Mouse (Mus musculus) myocyte (in vitro differentiated cells): ENCODE measurements around the gene Syn3. TPM values are rescaled to one million over a fixed set of nuclear protein-coding genes. Genes with fewer than 3 reads are reported as not detected.
"Not testable (repeated sequence)": the region's sequence is repeated elsewhere in the genome, so short reads cannot be mapped to it uniquely, and the experiment has no call there.

Experiments
- H3K27me3 ChIP-seq: one replicate; pipeline ENCODE4 v1.6.1; 2011; ENCODE audit not compliant: control insufficient read depth, insufficient read depth, insufficient read length
- H3K36me3 ChIP-seq: one replicate; pipeline ENCODE4 v1.6.1; 2011; ENCODE audit not compliant: control insufficient read depth, insufficient read depth
- H3K4me2 ChIP-seq: one replicate; pipeline ENCODE4 v1.6.1; 2011; ENCODE audit warnings: low read depth, control low read depth
- H3K4me3 ChIP-seq: one replicate; pipeline ENCODE4 v1.5.1; 2011; ENCODE audit warnings: mild to moderate bottlenecking, control low read depth, moderate library complexity
- H3K79me2 ChIP-seq: one replicate; pipeline ENCODE4 v1.6.1; 2011; ENCODE audit not compliant: control insufficient read depth, insufficient read depth
- H3ac ChIP-seq: one replicate; pipeline ENCODE4 v1.6.1; 2011; ENCODE audit not compliant: control insufficient read depth, insufficient read length
- CEBPB ChIP-seq: IDR thresholded peaks from 2 replicates; pipeline ENCODE4 v1.6.1; 2011; ENCODE audit warnings: mild to moderate bottlenecking, moderate library complexity; ENCODE audit not compliant: poor library complexity, insufficient read depth, severe bottlenecking
- E2F4 ChIP-seq: IDR thresholded peaks from one replicate; pipeline ENCODE4 v1.6.1; 2011; ENCODE audit warnings: mild to moderate bottlenecking, control low read depth, moderate library complexity; ENCODE audit not compliant: insufficient read depth
- MAX ChIP-seq: IDR thresholded peaks from one replicate; pipeline ENCODE4 v1.6.1; 2011; ENCODE audit warnings: low read depth, mild to moderate bottlenecking, control low read depth
- MYOD1 ChIP-seq, 3 experiments: IDR thresholded peaks; one replicate each; pipeline ENCODE4 v1.6.1; 2011; ENCODE audit warnings: control low read depth in 2 of 3, low read depth in 2 of 3, mild to moderate bottlenecking in 2 of 3, moderate library complexity in 1 of 3; ENCODE audit not compliant: insufficient read length in 2 of 3, control insufficient read depth in 1 of 3
- MYOG ChIP-seq, 3 experiments: IDR thresholded peaks; one replicate each; pipeline ENCODE4 v1.6.1; 2011; ENCODE audit warnings: control low read depth in 2 of 3, low read depth in 2 of 3, mild to moderate bottlenecking in 2 of 3; ENCODE audit not compliant: insufficient read length in 2 of 3, control insufficient read depth in 1 of 3, insufficient read depth in 1 of 3
- POLR2A ChIP-seq: IDR thresholded peaks from one replicate; pipeline ENCODE4 v1.6.1; 2011; ENCODE audit warnings: low read depth, mild to moderate bottlenecking, control low read depth, moderate library complexity; ENCODE audit not compliant: insufficient read length
- POLR2AphosphoS2 ChIP-seq: IDR thresholded peaks from one replicate; pipeline ENCODE4 v1.6.1; 2011; ENCODE audit warnings: low read depth, control low read depth; ENCODE audit not compliant: insufficient read length
- REST ChIP-seq: IDR thresholded peaks from one replicate; pipeline ENCODE4 v1.6.1; 2011; ENCODE audit warnings: mild to moderate bottlenecking, control low read depth, moderate library complexity; ENCODE audit not compliant: insufficient read depth, insufficient read length
- SRF ChIP-seq: IDR thresholded peaks from one replicate; pipeline ENCODE4 v1.6.1; 2011; ENCODE audit warnings: low read depth; ENCODE audit not compliant: control insufficient read depth, insufficient read length
- TCF12 ChIP-seq: IDR thresholded peaks from one replicate; pipeline ENCODE4 v1.6.1; 2011; ENCODE audit warnings: mild to moderate bottlenecking, control low read depth; ENCODE audit not compliant: poor library complexity, insufficient read depth, severe bottlenecking
- TCF3 ChIP-seq: IDR thresholded peaks from one replicate; pipeline ENCODE4 v1.6.1; 2011; ENCODE audit warnings: low read depth, control low read depth; ENCODE audit not compliant: insufficient read length
- USF1 ChIP-seq: IDR thresholded peaks from one replicate; pipeline ENCODE4 v1.6.1; 2011; ENCODE audit warnings: low read depth, mild to moderate bottlenecking, control low read depth, moderate library complexity
- polyA plus RNA-seq: library from polyadenylated mRNA; unstranded; fragments of >200 nt; fragmentation: generic; extraction: Trizol; gene quantifications from one replicate; pipeline ENCODE4 v1.2.1, GENCODE M21; 2012; ENCODE audit warnings: missing spikeins

Gene Syn3
- polyA plus RNA-seq, 1 experiment: 0.08 TPM

- no peaks in the 10 kb centered on the region for H3K79me2 ChIP-seq
- H3ac ChIP-seq: no peak overlapping the region
- no peak overlapping the region for H3K4me3 ChIP-seq
- no peaks in the 10 kb centered on the region for H3K27me3 ChIP-seq
- TF ChIP-seq CEBPB (no peak), USF1 (no peak), MYOD1 (IDR thresholded peaks at IDR 0.05; ENCODE audit: control insufficient read depth in 1 of 3, insufficient read length in 2 of 3, low read depth in 2 of 3) (no peak), TCF3 (no peak), POLR2A (no peak), POLR2AphosphoS2 (no peak), MAX (no peak), REST (no peak), E2F4 (no peak), TCF12 (no peak), MYOG (IDR thresholded peaks at IDR 0.05; ENCODE audit: control insufficient read depth in 1 of 3, insufficient read depth in 1 of 3, insufficient read length in 2 of 3, low read depth in 2 of 3) (no peak), SRF (no peak)
- H3K36me3 ChIP-seq: no peaks in the 10 kb centered on the region
- H3K4me2 ChIP-seq: no peak overlapping the region
Observed at GRCm38 (mm10) chr10:86445207-86445606, 53.5 kb downstream of the Syn3 start.

DNA sequence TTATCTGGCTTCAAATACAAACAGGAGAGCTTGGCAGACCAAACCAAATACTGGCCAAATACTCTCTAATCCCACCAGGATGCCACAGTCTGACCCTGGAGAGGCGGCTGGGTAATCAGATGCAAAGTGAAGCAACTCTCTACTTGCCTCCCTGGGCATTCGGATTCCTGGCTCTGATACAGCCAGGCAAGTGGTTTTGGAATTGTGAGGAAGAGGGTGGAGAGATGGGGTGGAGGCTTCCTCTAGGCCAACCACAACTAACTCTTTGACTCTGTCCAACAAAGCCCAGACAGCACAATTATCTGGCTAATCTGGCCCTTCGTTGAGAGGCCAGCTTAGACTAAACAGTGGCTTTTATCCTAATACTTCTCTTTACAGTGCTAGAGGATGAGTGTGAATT lies 54.0 kb downstream of the Syn3 start:
- no peaks in the 10 kb centered on the region for H3K27me3 ChIP-seq
- no peaks in the 10 kb centered on the region for H3K79me2 ChIP-seq
- TF ChIP-seq POLR2AphosphoS2: no peak
- TF ChIP-seq MYOD1 (IDR thresholded peaks at IDR 0.05; ENCODE audit: control insufficient read depth in 1 of 3, insufficient read length in 2 of 3, low read depth in 2 of 3): no peak
- no peak for TF ChIP-seq MYOG (IDR thresholded peaks at IDR 0.05; ENCODE audit: control insufficient read depth in 1 of 3, insufficient read depth in 1 of 3, insufficient read length in 2 of 3, low read depth in 2 of 3)

GRCm38 (mm10) chr10:86441765-86442164 lies 56.9 kb downstream of the Syn3 start:
- no peak overlapping the region for H3K4me3 ChIP-seq
- H3ac ChIP-seq: no peak overlapping the region
- H3K79me2 ChIP-seq: no peaks in the 10 kb centered on the region
- no peaks in the 10 kb centered on the region for H3K27me3 ChIP-seq
- H3K36me3 ChIP-seq: no peaks in the 10 kb centered on the region
- H3K4me2 ChIP-seq: no peak overlapping the region
- TF ChIP-seq POLR2A (no peak), MAX (no peak), SRF (no peak)

More for the DNA sequence above, 54.0 kb downstream of the Syn3 start:
- Histone ChIP-seq H3K36me3 (no peaks in the 10 kb centered on the region), H3K4me3 (no peak overlapping the region), H3K4me2 (no peak overlapping the region), H3ac (no peak overlapping the region)

DNA sequence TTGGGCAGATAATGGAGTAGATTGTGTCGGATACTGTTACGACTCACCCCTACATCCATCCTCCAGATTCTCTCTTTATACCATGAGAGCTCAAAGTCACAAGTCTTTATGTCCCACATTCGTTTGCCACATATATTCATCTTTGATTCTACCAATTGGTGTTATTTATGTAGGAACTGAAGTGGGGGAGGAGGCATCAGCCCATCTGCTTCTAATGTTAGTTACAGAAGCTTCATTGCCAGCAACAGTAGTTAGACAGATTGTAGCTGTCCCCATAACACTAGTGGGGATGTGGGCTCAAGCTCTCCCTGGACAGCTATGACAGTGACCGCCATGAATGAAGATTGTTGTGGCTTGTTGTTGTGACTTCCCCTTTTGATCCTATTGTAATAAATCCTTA lies 59.1 kb downstream of the Syn3 start:
- H3K27me3 ChIP-seq: peaks cover 4% of the 10 kb centered on the region
- no peak overlapping the region for H3K4me3 ChIP-seq
- no peak overlapping the region for H3K4me2 ChIP-seq
- H3K36me3 ChIP-seq: no peaks in the 10 kb centered on the region
- TF ChIP-seq MYOD1 (IDR thresholded peaks at IDR 0.05; ENCODE audit: control insufficient read depth in 1 of 3, insufficient read length in 2 of 3, low read depth in 2 of 3): no peak
- no peak for TF ChIP-seq POLR2A
- no peak for TF ChIP-seq TCF12
- no peak for TF ChIP-seq SRF
- no peak for TF ChIP-seq POLR2AphosphoS2
- TF ChIP-seq MYOG (IDR thresholded peaks at IDR 0.05; ENCODE audit: control insufficient read depth in 1 of 3, insufficient read depth in 1 of 3, insufficient read length in 2 of 3, low read depth in 2 of 3): no peak
- no peak for TF ChIP-seq MAX
- TF ChIP-seq TCF3: no peak
- no peak for TF ChIP-seq E2F4
- no peak overlapping the region for H3ac ChIP-seq
- H3K79me2 ChIP-seq: no peaks in the 10 kb centered on the region

- no peak for TF ChIP-seq USF1
- no peak for TF ChIP-seq POLR2A
- no peak for TF ChIP-seq MYOG (IDR thresholded peaks at IDR 0.05; ENCODE audit: control insufficient read depth in 1 of 3, insufficient read depth in 1 of 3, insufficient read length in 2 of 3, low read depth in 2 of 3)
- no peak for TF ChIP-seq POLR2AphosphoS2
- TF ChIP-seq REST: no peak
- TF ChIP-seq MYOD1 (IDR thresholded peaks at IDR 0.05; ENCODE audit: control insufficient read depth in 1 of 3, insufficient read length in 2 of 3, low read depth in 2 of 3): no peak
- TF ChIP-seq SRF: no peak
- TF ChIP-seq TCF12: no peak
- no peak for TF ChIP-seq E2F4
- TF ChIP-seq MAX: no peak
- TF ChIP-seq TCF3: no peak
- no peaks in the 10 kb centered on the region for H3K79me2 ChIP-seq
- peaks cover 14% of the 10 kb centered on the region for H3K27me3 ChIP-seq
- H3K4me2 ChIP-seq: no peak overlapping the region
- H3K36me3 ChIP-seq: no peaks in the 10 kb centered on the region
- no peak overlapping the region for H3K4me3 ChIP-seq
- no peak overlapping the region for H3ac ChIP-seq
Observed at GRCm38 (mm10) chr10:86437294-86437693, 61.4 kb downstream of the Syn3 start.

GRCm38 (mm10) chr10:86435006-86435405 lies 63.7 kb downstream of the Syn3 start:
- H3ac ChIP-seq: not testable (repeated sequence)

More at GRCm38 (mm10) chr10:86435006-86435405, 63.7 kb downstream of the Syn3 start:
- not testable (repeated sequence) for H3K79me2 ChIP-seq, H3K36me3 ChIP-seq, H3K4me3 ChIP-seq, H3K4me2 ChIP-seq
- peaks cover 14% of the 10 kb centered on the region for H3K27me3 ChIP-seq
